Mouse (Mus musculus) MEL (cell line): Measurements from ENCODE around the gene Ankar.

Experiments used
- BHLHE40 ChIP-seq: IDR thresholded peaks from 2 replicates; pipeline ENCODE4 v1.6.1; 2012; ENCODE audit warnings: low read depth, mild to moderate bottlenecking, inconsistent platforms, low read length, improper control_type of control experiment, borderline replicate concordance
- MAX ChIP-seq: IDR thresholded peaks from 2 replicates; pipeline ENCODE4 v1.6.1; 2011; ENCODE audit warnings: low read length, improper control_type of control experiment
- POLR2AphosphoS5 ChIP-seq: IDR thresholded peaks from 2 replicates; pipeline ENCODE4 v1.6.1; 2012; ENCODE audit warnings: low read depth, borderline replicate concordance, mild to moderate bottlenecking, inconsistent platforms, low read length, moderate library complexity, mixed read lengths
- ZNF384 ChIP-seq: IDR thresholded peaks from 2 replicates; pipeline ENCODE4 v1.6.1; 2012; ENCODE audit warnings: low read depth, mild to moderate bottlenecking, inconsistent platforms, low read length, improper control_type of control experiment

DNA sequence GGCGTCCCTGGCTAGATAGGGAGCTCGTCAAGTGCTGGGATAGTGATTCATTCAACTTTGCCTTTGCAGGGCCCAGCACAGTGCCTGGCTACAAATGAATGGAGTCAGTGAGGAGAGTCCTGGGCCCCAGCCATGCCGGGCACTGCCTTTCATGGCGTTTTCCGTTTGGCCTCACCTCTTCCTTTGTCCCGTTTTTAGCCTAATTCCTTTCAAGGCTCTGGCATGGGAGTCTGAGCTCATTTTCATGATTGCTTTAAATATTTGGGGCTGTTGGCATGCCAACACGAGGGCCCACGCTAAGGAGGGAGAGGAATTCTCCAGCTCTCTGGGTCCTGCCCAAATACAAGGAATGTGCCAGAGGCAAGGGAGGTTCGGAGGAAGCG lies 39.3 kb upstream of the Ankar start:
- TF ChIP-seq MAX = no peak
- no peak for TF ChIP-seq ZNF384
- no peak for TF ChIP-seq BHLHE40
- TF ChIP-seq POLR2AphosphoS5 = no peak
